Mouse (Mus musculus): ENCODE results near the gene Gemin2.
"Not testable (repeated sequence)": the region's sequence is repeated elsewhere in the genome, so short reads cannot be mapped to it uniquely, and the experiment has no call there.

The Gemin2 gene

DNA sequence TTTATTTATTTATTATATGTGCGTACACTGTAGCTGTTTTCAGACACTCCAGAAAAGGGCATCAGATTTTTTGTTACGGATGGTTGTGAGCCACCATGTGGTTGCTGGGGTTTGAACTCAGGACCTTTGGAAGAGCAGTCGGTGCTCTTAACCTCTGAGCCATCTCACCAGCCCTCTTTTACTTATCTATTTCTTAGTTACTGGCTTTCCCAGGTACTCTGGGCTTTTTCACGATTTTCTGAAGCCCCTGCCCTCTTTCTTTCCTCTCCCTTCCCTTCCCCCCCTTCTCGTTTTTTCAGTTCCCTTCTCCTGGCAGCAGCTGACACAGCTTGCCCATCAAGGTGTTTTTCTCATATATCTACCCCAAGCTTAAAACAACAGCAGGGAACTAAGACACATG lies 45.0 kb downstream of the Gemin2 start:
- not testable (repeated sequence) for DNase-seq (ENCODE audit: low spot score in 2 of 2)

DNA sequence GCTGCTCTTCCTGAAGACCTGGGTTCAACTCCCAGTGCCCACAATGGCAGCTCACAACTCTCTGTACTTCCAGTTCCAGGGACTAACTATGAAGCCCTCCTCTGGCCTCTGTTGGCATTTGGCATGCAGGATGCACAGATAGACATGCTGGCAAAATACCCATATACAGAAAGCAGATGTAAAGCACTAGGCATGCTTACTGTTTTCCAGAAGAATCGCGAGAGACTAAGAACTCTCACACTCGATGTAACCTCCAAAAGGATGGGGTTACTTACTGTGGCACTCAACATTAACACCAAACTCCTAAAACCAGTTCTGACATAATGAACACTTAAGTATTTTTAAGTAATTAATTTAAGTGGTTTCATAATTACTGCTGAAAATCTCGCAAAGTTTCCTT lies 47.1 kb downstream of the Gemin2 start:
- no peak for DNase-seq (ENCODE audit: low spot score in 2 of 2)

DNA sequence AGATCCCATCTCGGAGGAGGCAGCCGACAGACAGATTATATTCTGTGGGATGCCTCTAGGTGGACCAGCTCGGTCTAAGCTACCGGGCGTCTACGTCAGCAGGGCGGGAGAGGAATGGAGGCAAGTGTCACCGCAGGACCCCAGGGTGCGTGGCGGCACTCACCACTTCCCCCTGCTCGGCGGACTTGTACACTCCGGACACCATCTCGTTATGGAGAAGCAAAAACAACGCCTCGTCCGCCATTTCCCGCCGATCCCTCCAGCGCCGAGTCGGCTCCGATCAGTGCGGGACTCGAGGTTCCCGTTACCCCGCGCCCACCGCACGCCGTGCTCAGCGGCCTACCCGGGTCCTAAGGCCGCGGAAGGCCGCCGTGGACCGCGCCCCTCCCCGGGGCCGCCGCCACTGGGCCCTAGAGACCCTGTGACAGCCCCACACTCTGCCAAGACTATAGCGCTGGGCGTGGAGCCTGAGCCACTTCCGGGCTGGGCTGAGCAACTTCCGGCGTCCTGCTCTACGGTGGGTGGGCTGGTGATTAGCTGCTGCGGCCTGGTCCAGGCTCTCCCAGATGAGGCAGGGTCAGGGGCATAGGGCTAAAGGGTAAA lies 47.9 kb downstream of the Gemin2 start, which contains the start of gene Trappc6b:
TSS of gene Trappc6b (minus strand) at position 480 of the 603 bp plus-strand sequence.
- DNase-seq (ENCODE audit: low spot score in 2 of 2): peak; percentile 84 to 85

DNA sequence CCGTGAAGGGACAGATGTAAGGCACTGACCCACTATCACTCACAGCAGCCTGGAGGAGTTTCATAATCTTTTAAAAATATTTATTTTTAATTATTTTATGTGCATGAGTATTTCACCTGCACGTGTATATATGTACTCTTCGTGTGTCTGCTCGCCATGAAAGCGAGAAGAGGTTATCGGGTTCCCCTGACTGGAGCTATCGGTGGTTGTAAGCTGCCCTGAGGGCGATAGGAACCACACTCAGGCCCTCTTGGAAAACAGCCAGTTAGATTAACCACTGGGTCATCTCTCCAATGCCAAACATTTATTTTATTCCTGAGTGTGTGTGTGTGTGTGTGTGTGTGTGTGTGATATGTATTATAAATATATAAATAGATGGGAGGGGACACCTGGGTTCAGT lies 51.6 kb downstream of the Gemin2 start:
- no peak for DNase-seq (ENCODE audit: low spot score in 2 of 2)

DNA sequence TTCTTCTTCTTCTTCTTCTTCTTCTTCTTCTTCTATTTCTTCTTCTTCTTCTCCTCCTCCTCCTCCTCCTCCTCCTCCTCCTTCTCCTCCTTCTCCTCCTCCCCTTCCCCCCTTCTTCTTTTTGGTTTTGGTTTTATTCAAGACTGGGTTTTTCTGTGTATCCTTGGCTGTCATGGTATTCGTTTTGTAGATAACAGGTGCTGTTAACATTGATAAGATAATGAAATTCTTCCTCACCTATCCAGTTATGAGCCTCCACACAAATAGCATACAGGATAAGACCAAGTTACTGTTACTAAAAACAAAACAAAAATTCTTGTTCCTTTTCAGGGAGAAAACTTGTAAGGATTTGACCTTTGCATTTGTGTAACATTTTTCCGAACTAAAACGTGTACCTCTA lies 52.6 kb downstream of the Gemin2 start:
- no peak for DNase-seq (ENCODE audit: low spot score in 2 of 2)

DNA sequence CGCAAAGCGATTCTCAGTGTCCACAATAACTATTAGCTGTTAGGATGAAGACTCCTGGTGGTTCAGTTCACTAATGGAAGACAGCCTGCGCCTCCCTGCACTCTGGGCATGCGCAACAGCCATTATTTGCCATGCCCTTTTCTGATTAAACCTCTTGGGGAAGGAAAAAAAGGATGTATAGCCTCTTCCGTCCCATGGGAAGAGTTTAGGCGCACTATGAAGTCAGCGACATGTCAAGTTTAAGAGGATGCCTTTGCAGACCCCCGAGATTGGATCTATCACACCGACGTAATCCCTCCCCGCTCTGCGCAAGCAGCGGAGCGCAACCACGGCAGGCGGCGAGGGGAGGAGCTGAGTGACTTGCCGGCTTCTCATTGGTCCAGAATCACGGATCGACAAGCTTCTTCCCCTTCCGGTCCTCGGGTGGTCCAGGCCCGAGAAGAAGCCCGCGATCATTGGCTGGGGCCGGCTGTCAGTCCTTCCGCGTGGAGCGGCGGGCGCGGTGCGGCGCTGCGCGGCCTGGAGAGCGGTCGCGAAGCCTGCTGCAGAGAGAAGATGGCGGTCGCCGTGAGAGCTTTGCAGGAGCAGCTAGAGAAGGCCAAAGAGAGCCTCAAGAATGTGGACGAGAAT lies 53.4 kb downstream of the Gemin2 start, which contains the start of gene Pnn:
TSS of gene Pnn (plus strand) at position 437 of the 630 bp plus-strand sequence.
- DNase-seq (ENCODE audit: low spot score in 2 of 2): peak; percentile 98 to 99

DNA sequence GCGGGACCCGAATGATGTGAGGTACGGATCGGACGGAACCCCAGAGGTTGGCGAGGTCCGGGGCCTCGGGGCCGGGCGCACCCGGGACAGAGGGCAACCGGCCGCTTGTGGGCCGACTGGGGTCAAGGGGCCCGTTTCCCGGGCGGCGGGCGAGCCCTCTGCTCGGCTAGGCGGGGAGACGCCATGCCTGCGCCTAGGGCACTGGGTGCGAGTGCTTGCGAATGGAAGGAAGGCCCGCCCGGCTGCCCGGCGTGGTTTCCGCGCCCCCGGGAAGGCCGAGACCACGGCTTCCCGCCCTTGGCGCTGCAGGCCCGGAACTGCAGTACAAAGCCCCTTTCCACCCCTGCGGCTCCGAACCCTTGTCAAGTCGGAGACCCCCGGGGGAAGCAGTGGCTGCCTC lies 53.9 kb downstream of the Gemin2 start:
- no peak for DNase-seq (ENCODE audit: low spot score in 2 of 2)

DNA sequence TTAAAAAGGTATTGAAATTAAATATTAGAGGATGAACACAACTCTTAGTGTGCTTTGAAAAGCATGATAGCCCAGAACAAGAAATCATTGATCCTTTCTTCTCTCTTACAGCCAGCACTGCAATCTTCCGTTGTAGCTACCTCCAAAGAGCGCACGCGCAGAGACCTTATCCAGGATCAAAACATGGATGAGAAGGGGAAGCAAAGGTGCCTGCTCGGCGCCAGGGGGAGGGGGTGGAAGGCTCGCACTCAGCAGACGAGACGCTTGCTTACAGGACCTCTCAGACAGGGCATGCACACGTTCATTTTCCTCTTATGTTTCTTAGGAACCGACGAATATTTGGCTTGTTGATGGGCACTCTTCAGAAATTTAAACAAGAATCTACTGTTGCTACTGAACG lies 55.6 kb downstream of the Gemin2 start:
- DNase-seq (ENCODE audit: low spot score in 2 of 2): no peak

DNA sequence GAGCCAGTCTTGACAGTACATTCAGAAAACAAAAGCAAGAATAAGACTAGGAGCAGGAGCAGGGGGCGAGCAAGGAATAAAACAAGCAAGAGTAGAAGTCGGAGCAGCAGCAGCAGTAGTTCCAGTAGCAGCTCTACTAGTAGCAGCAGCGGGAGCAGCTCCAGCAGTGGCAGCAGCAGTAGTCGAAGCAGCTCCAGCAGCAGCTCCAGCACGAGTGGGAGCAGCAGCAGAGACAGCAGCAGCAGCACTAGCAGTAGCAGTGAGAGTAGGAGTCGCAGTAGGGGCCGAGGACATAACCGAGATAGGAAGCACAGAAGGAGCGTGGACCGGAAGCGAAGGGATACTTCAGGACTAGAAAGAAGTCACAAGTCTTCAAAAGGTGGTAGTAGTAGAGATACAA lies 59.1 kb downstream of the Gemin2 start:
- no peak for DNase-seq (ENCODE audit: low spot score in 2 of 2)

DNA sequence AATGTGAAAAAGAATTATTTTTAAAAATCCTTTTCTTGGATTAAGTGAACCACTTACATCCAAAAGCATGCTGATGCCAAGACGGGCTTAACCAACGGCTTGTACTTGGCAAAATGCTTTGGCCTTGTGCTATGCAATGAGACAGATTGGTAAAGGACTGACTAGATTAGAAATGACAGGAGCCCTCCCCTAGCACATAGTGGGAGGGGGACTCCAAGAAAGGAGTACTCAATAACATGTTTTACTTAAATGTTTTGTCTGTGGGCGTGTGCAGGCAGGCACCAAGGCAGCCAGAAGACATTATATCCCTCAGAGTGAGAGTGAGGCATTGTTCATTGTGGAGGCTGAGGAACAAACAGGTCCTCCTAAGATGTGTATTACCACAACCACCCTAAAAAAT lies 60.9 kb downstream of the Gemin2 start:
- DNase-seq (ENCODE audit: low spot score in 2 of 2): no peak

DNA sequence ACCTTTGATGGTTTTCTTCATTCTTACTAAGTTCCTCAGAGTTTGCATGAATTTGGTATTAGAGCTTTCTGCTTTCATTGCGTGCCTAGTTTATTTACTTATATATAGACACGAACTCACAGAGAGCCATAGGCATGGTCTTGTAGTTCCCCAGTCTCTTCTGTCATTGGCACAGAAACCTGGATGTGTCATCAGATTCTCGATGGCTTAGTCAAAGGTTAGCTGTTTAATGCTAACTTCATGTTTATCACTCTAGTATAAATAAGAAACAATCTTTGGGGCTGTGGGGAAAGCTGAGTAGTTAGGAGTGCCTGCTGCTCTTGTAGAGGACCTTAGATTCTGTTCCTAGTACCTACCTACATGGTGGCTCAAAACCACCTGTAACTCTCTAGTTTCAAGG lies 63.8 kb downstream of the Gemin2 start:
- DNase-seq (ENCODE audit: low spot score in 2 of 2): no peak

DNA sequence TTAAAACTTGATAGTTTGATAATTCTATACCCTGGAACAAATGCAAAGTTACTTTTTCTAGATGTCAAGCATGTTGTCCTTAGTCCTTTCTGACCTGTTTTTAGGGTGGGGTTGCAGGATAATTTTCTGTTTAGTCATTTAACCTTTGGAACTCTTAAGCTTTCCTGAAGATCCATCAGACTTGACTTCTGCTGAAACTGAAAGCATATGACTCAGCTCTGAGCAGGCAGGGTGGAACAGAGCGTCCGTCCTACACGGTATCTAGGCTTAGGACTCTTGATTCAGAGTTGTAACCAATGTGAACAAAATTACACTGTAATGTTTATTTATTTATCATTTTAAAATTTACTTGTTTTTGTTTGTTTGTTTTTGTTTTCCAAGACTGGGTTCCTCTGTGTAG lies 64.7 kb downstream of the Gemin2 start:
- no peak for DNase-seq (ENCODE audit: low spot score in 2 of 2)

All from heart, adult 9 months (tissue).